Mouse (Mus musculus) CH12.LX (cell line): ENCODE results near the gene Crip2. TPM values are rescaled to one million over a fixed set of nuclear protein-coding genes. Genes with fewer than 3 reads are reported as not detected.
A peak's percentile ranks its signal among the peaks of the same experiment; 100 is the strongest.

Source experiments
- DNase-seq: peaks from one replicate; pipeline ENCODE4 v3.0.0-alpha.2; 2013; ENCODE audit errors: extremely low read depth
- H3K27ac ChIP-seq: 2 replicates; pipeline ENCODE4 v1.5.1; 2012; ENCODE audit warnings: low read depth, mild to moderate bottlenecking, control low read depth, moderate library complexity; ENCODE audit not compliant: insufficient read depth
- H3K27me3 ChIP-seq: replicated peaks from 2 replicates; pipeline ENCODE3; 2012; ENCODE audit warnings: inconsistent platforms
- H3K36me3 ChIP-seq, 2 experiments: replicated peaks in 1 of 2; 2 replicates each; pipeline versions ENCODE3 to v1.6.1; 2012; ENCODE audit warnings: inconsistent platforms in 1 of 2, low read length in 1 of 2, mild to moderate bottlenecking in 1 of 2, mixed read lengths in 1 of 2, moderate library complexity in 1 of 2; ENCODE audit not compliant: control insufficient read depth in 1 of 2, insufficient read depth in 1 of 2
- H3K4me1 ChIP-seq, 2 experiments: 2 replicates each; pipeline ENCODE4 v1.6.1; 2012; ENCODE audit warnings: inconsistent platforms in 1 of 2, moderate library complexity in 1 of 2; ENCODE audit not compliant: insufficient read depth in 2 of 2, control insufficient read depth in 1 of 2
- H3K4me2 ChIP-seq: 2 replicates; pipeline ENCODE4 v1.6.1; 2012; ENCODE audit warnings: low read depth, mild to moderate bottlenecking, control low read depth; ENCODE audit not compliant: poor library complexity, insufficient read depth, severe bottlenecking
- H3K4me3 ChIP-seq, 3 experiments: fragments of 150-350 bp in 1 of 3; sonication (generic) in 1 of 3; replicated peaks in 1 of 3; 2 replicates each; pipeline versions ENCODE3 to v1.5.1; 2011 to 2012; ENCODE audit warnings: low read depth in 2 of 3, low read length in 2 of 3, mild to moderate bottlenecking in 2 of 3, moderate library complexity in 2 of 3, control low read depth in 1 of 3, improper control_type of control experiment in 1 of 3, inconsistent platforms in 1 of 3, mixed read lengths in 1 of 3; ENCODE audit not compliant: poor library complexity in 1 of 3
- H3K79me2 ChIP-seq: replicated peaks from 2 replicates; pipeline ENCODE4 v1.6.1; 2012; ENCODE audit warnings: mild to moderate bottlenecking, moderate library complexity; ENCODE audit not compliant: control insufficient read depth, poor library complexity, insufficient read depth, severe bottlenecking; ENCODE audit errors: extremely low read depth
- H3K9ac ChIP-seq: 2 replicates; pipeline ENCODE4 v1.6.1; 2012; ENCODE audit warnings: low read depth, mild to moderate bottlenecking, control low read depth, moderate library complexity; ENCODE audit not compliant: insufficient read depth
- H3K9me3 ChIP-seq: replicated peaks from 2 replicates; pipeline ENCODE3; 2012; ENCODE audit warnings: low read length, inconsistent platforms, mixed read lengths
- CTCF ChIP-seq, 2 experiments: IDR thresholded peaks in 1 of 2; conservative IDR thresholded peaks in 1 of 2; 2 replicates each; pipeline ENCODE4 v1.5.1; 2011 to 2012; ENCODE audit warnings: low read depth in 2 of 2, low read length in 2 of 2, improper control_type of control experiment in 1 of 2, inconsistent platforms in 1 of 2, mild to moderate bottlenecking in 1 of 2, moderate library complexity in 1 of 2
- EP300 ChIP-seq: IDR thresholded peaks from 2 replicates; pipeline ENCODE4 v1.6.1; 2011; ENCODE audit warnings: low read length, improper control_type of control experiment
- GABPA ChIP-seq: IDR thresholded peaks from 2 replicates; pipeline ENCODE4 v1.6.1; 2012; ENCODE audit warnings: low read depth, low read length, improper control_type of control experiment, inconsistent platforms; ENCODE audit not compliant: insufficient replicate concordance
- IRF4 ChIP-seq: IDR thresholded peaks from 2 replicates; pipeline ENCODE4 v1.6.1; 2014; ENCODE audit warnings: low read depth, mild to moderate bottlenecking, inconsistent platforms, low read length, improper control_type of control experiment
- JUN ChIP-seq: IDR thresholded peaks from 2 replicates; pipeline ENCODE4 v1.6.1; 2011; ENCODE audit warnings: low read depth, mild to moderate bottlenecking, low read length, improper control_type of control experiment, moderate library complexity; ENCODE audit not compliant: insufficient read depth
- MAFK ChIP-seq: IDR thresholded peaks from 2 replicates; pipeline ENCODE4 v1.6.1; 2011; ENCODE audit warnings: low read length, improper control_type of control experiment; ENCODE audit not compliant: insufficient replicate concordance
- MAZ ChIP-seq: IDR thresholded peaks from 2 replicates; pipeline ENCODE4 v1.6.1; 2012; ENCODE audit warnings: low read depth, mild to moderate bottlenecking, inconsistent platforms, low read length, improper control_type of control experiment, moderate library complexity
- NELFE ChIP-seq: IDR thresholded peaks from 2 replicates; pipeline ENCODE4 v1.6.1; 2011; ENCODE audit warnings: low read depth, low read length, improper control_type of control experiment
- NRF1 ChIP-seq: IDR thresholded peaks from 2 replicates; pipeline ENCODE4 v1.6.1; 2014; ENCODE audit warnings: low read depth, mild to moderate bottlenecking, inconsistent platforms, low read length, improper control_type of control experiment, moderate library complexity
- RAD21 ChIP-seq: IDR thresholded peaks from 2 replicates; pipeline ENCODE4 v1.6.1; 2011; ENCODE audit warnings: low read depth, mild to moderate bottlenecking, low read length, improper control_type of control experiment, moderate library complexity
- SIN3A ChIP-seq: IDR thresholded peaks from 2 replicates; pipeline ENCODE4 v1.6.1; 2012; ENCODE audit warnings: low read length, improper control_type of control experiment, inconsistent platforms
- SMC3 ChIP-seq: IDR thresholded peaks from 2 replicates; pipeline ENCODE4 v1.6.1; 2011; ENCODE audit warnings: low read depth, low read length, improper control_type of control experiment
- TBP ChIP-seq: conservative IDR thresholded peaks from 2 replicates; pipeline ENCODE4 v1.6.1; 2011; ENCODE audit warnings: low read depth, low read length, improper control_type of control experiment
- ZKSCAN1 ChIP-seq: IDR thresholded peaks from 2 replicates; pipeline ENCODE4 v1.6.1; 2012; ENCODE audit warnings: low read depth, inconsistent platforms, low read length, improper control_type of control experiment, borderline replicate concordance
- ZMIZ1 ChIP-seq: IDR thresholded peaks from 2 replicates; pipeline ENCODE4 v1.6.1; 2012; ENCODE audit warnings: low read depth, mild to moderate bottlenecking, inconsistent platforms, low read length, improper control_type of control experiment
- ZNF384 ChIP-seq: IDR thresholded peaks from 2 replicates; pipeline ENCODE4 v1.6.1; 2012; ENCODE audit warnings: low read depth, low read length, improper control_type of control experiment, inconsistent platforms
- dilution Hi-C: fragments of 300-500 bp; cut with MboI; formaldehyde crosslinking; loops from 2 replicates; pipeline ENCODE4 v1.14.3; 2020; ENCODE audit warnings: low sequenced_read_pairs; ENCODE audit not compliant: extremely low pct_unique_long_range_greater_than_20kb, extremely low pct_ligation_motif_present
- in situ Hi-C: fragments of 300-500 bp; cut with MboI; formaldehyde crosslinking; loops from 3 replicates; pipeline ENCODE4 v1.14.3; 2019; ENCODE audit warnings: low sequenced_read_pairs, low pct_ligation_motif_present, low pct_unique_long_range_greater_than_20kb, mixed read lengths
- polyA plus RNA-seq: library from polyadenylated mRNA; unstranded; fragments of >175 nt; gene quantifications from 2 replicates; pipeline ENCODE4 v1.2.1, GENCODE M21; 2012; ENCODE audit warnings: low read depth; ENCODE audit not compliant: insufficient read length
- total RNA-seq, 2 experiments: library from RNA; depleted of rRNA; stranded (reverse); fragments of 300-350 nt in 1 of 2; fragments of >200 nt in 1 of 2; gene quantifications; 2 replicates each; pipeline ENCODE4 v1.2.3; 2012 to 2014

The Crip2 gene
- total and polyA plus RNA-seq, 3 experiments, result 0.89 to 7.7 TPM; not detected in 1

- Histone ChIP-seq H3K9ac (no peak overlapping the region), H3K4me3 (no peak overlapping the region), H3K27ac (no peak overlapping the region), H3K4me1 (peaks cover 7 to 21% of the 10 kb centered on the region in 2 experiments), H3K79me2 (no peaks in the 10 kb centered on the region), H3K4me2 (no peak overlapping the region), H3K9me3 (peaks cover 23% of the 10 kb centered on the region), H3K36me3 (peaks cover 5 to 31% of the 10 kb centered on the region in 2 experiments), H3K27me3 (peaks cover 8% of the 10 kb centered on the region)
- dilution Hi-C loops (no loop called here), in situ Hi-C loops (no loop called here)
- no peak for DNase-seq
- TF ChIP-seq MAFK, result no peak
- no peak for TF ChIP-seq MAZ
- TF ChIP-seq RAD21, result no peak
- TF ChIP-seq TBP, result no peak
- no peak for TF ChIP-seq GABPA
- peak in 1 of 2 experiments; percentile 11; a peak in 1 of 4 replicates for TF ChIP-seq CTCF (conservative IDR thresholded peaks at IDR 0.05 in 1 of 2, IDR thresholded peaks at IDR 0.05 in 1 of 2; ENCODE audit: low read depth in 2 of 2, low read length in 2 of 2)
- TF ChIP-seq EP300, result no peak
- TF ChIP-seq NRF1, result no peak
These were observed 3.1 kb downstream of the Crip2 start for GRCm38 (mm10) chr12:113143164-113143563.

- TF ChIP-seq SMC3 (peak; percentile 51), NELFE (no peak), ZNF384 (no peak), CTCF (conservative IDR thresholded peaks at IDR 0.05 in 1 of 2, IDR thresholded peaks at IDR 0.05 in 1 of 2; ENCODE audit: low read depth in 2 of 2, low read length in 2 of 2) (peak; percentile 77 to 90), RAD21 (peak; percentile 11)
- TF ChIP-seq, all 38 proteins: peak for 3
- peaks cover 15% of the 10 kb centered on the region for H3K27me3 ChIP-seq
- H3K9me3 ChIP-seq, result peaks cover 22% of the 10 kb centered on the region
- dilution Hi-C loops (no loop called here), in situ Hi-C loops (no loop called here)
- no peaks in the 10 kb centered on the region for H3K79me2 ChIP-seq
- H3K4me1 ChIP-seq, result peaks cover 10 to 25% of the 10 kb centered on the region in 2 experiments
- no peak overlapping the region for H3K4me2 ChIP-seq
- H3K9ac ChIP-seq, result no peak overlapping the region
- no peak overlapping the region for H3K4me3 ChIP-seq
- H3K27ac ChIP-seq, result no peak overlapping the region
- peaks cover 0 to 21% of the 10 kb centered on the region in 2 experiments for H3K36me3 ChIP-seq
- DNase-seq, result peak; percentile 33
These were observed 4.1 kb downstream of the Crip2 start for GRCm38 (mm10) chr12:113144001-113144756.

GRCm38 (mm10) chr12:113144886-113145285 is 4.8 kb downstream of the Crip2 start:
- in situ Hi-C loops, result no loop called here
- TF ChIP-seq SMC3 (no peak), SIN3A (no peak), IRF4 (no peak), EP300 (no peak), JUN (no peak), CTCF (conservative IDR thresholded peaks at IDR 0.05 in 1 of 2, IDR thresholded peaks at IDR 0.05 in 1 of 2; ENCODE audit: low read depth in 2 of 2, low read length in 2 of 2) (no peak), ZMIZ1 (no peak), ZKSCAN1 (no peak), MAFK (no peak), NELFE (no peak)
- TF ChIP-seq, all 38 proteins: peak for 0
- Histone ChIP-seq H3K27ac (no peak overlapping the region), H3K36me3 (peaks cover 0 to 14% of the 10 kb centered on the region in 2 experiments), H3K4me1 (peaks cover 10 to 25% of the 10 kb centered on the region in 2 experiments), H3K9me3 (peaks cover 15% of the 10 kb centered on the region), H3K9ac (no peak overlapping the region), H3K4me2 (no peak overlapping the region), H3K4me3 (no peak overlapping the region), H3K27me3 (peaks cover 21% of the 10 kb centered on the region), H3K79me2 (no peaks in the 10 kb centered on the region)
- no peak for DNase-seq
- dilution Hi-C loops, result no loop called here
